Mouse (Mus musculus) neural tube, embryonic 11.5 days (tissue): Measurements from ENCODE around the gene Epn3. TPM values are rescaled to one million over a fixed set of nuclear protein-coding genes. Genes with fewer than 3 reads are reported as not detected.

Source experiments
- ATAC-seq: fragments of 200-750 bp; cut with Nextera tagmentation; 2 replicates; pipeline ENCODE4 v1.8.0; 2017; ENCODE audit warnings: moderate number of reproducible peaks, mild to moderate bottlenecking, moderate TSS enrichment, moderate library complexity; ENCODE audit not compliant: insufficient read depth, low FRiP score, low TSS enrichment
- DNase-seq: peaks from one replicate; pipeline ENCODE4 v3.0.0-alpha.2; 2015; ENCODE audit warnings: low spot score
- H3K27ac ChIP-seq: fragments of 300-500 bp; sonication (generic); 2 replicates; pipeline ENCODE4 v1.5.1; 2014; ENCODE audit warnings: low read depth, mild to moderate bottlenecking, low read length
- H3K27me3 ChIP-seq: fragments of 300-500 bp; sonication (generic); 2 replicates; pipeline ENCODE4 v1.6.1; 2014; ENCODE audit warnings: mild to moderate bottlenecking, low read length, mixed read lengths; ENCODE audit not compliant: control insufficient read depth, insufficient read depth
- H3K36me3 ChIP-seq: fragments of 300-500 bp; sonication (generic); 2 replicates; pipeline ENCODE4 v1.6.1; 2014; ENCODE audit warnings: mild to moderate bottlenecking, low read length, moderate library complexity, mixed read lengths; ENCODE audit not compliant: control insufficient read depth, insufficient read depth
- H3K4me1 ChIP-seq: fragments of 300-500 bp; sonication (generic); 2 replicates; pipeline ENCODE4 v1.6.1; 2014; ENCODE audit warnings: low read length, mixed read lengths; ENCODE audit not compliant: control insufficient read depth, insufficient read depth
- H3K4me2 ChIP-seq: fragments of 300-500 bp; sonication (generic); 2 replicates; pipeline ENCODE4 v1.6.1; 2014; ENCODE audit warnings: low read depth, mild to moderate bottlenecking, moderate library complexity
- H3K4me3 ChIP-seq: fragments of 300-500 bp; sonication (generic); 2 replicates; pipeline ENCODE4 v1.5.1; 2014; ENCODE audit warnings: low read depth, low read length
- H3K9ac ChIP-seq: fragments of 300-500 bp; sonication (generic); 2 replicates; pipeline ENCODE4 v1.6.1; 2014; ENCODE audit warnings: mild to moderate bottlenecking, low read length
- H3K9me3 ChIP-seq: fragments of 300-500 bp; sonication (generic); 2 replicates; pipeline ENCODE4 v1.6.1; 2016; ENCODE audit warnings: low read length; ENCODE audit not compliant: control insufficient read depth
- WGBS: fragments of 180-500 bp; shearing (Covaris S2); extraction: QIAGEN DNeasy Blood & Tissue Kit; methylation state at CpG from one replicate; pipeline ENCODE4 v1.1.7; 2014; 5-methylcytosine and 5-hydroxymethylcytosine counted together
- polyA plus RNA-seq: library from polyadenylated mRNA; unstranded; fragments of >200 nt; fragmentation: Nextera tagmentation; extraction: Ambion mirVana; gene quantifications from 2 replicates; pipeline ENCODE4 v1.2.1, GENCODE M21; 2014

Epn3 gene
- polyA plus RNA-seq: 0.68 and 0.72 TPM in 2 replicates

- no peaks in the 10 kb centered on the region for H3K36me3 ChIP-seq
- H3K27me3 ChIP-seq: peaks cover 8% of the 10 kb centered on the region
- DNase-seq: peak; percentile 53
- H3K27ac ChIP-seq: no peak within 1 kb of the TSS
- H3K9me3 ChIP-seq: no peaks in the 10 kb centered on the region
- 2% methylated on average over 26 of the region's 26 CpGs for WGBS
- peak within 1 kb of the TSS; percentile 16; the same call in 1 of the 2 replicates for H3K9ac ChIP-seq
- peak within 1 kb of the TSS; percentile 46 for H3K4me2 ChIP-seq
- H3K4me1 ChIP-seq: peaks cover 8% of the 10 kb centered on the region
- H3K4me3 ChIP-seq: peak within 1 kb of the TSS; percentile 21
- no peak for ATAC-seq
These were observed at the start of gene Epn3 for GRCm38 (mm10) chr11:94499661-94500152. TSS of gene Epn3 (minus strand) at chr11:94499974.

GRCm38 (mm10) chr11:94548888-94549690, 49.3 kb upstream of the Epn3 start, which contains the start of gene Rsad1:
TSS of gene Rsad1 (minus strand) at chr11:94549255.
- DNase-seq: peak; percentile 95
- H3K9me3 ChIP-seq: no peaks in the 10 kb centered on the region
- H3K4me1 ChIP-seq: peaks cover 6% of the 10 kb centered on the region
- H3K4me3 ChIP-seq: peak within 1 kb of the TSS; percentile 48
- no peaks in the 10 kb centered on the region for H3K36me3 ChIP-seq
- peak; percentile 89 for ATAC-seq
- H3K4me2 ChIP-seq: peak within 1 kb of the TSS; percentile 73
- H3K9ac ChIP-seq: peak within 1 kb of the TSS; percentile 70
- peak within 1 kb of the TSS; percentile 73 for H3K27ac ChIP-seq
- H3K27me3 ChIP-seq: no peaks in the 10 kb centered on the region
- WGBS: 5% methylated on average over 49 of the region's 49 CpGs

- no peak overlapping the region for H3K27ac ChIP-seq
- ATAC-seq: 0 out of 2 replicates have a peak, but pooled peaks have one; percentile 1
These were observed 48.4 kb upstream of the Epn3 start for GRCm38 (mm10) chr11:94548041-94548784.

GRCm38 (mm10) chr11:94547271-94547670, 47.5 kb upstream of the Epn3 start:
- DNase-seq (no peak), ATAC-seq (no peak)
- Histone ChIP-seq H3K4me3 (no peak overlapping the region), H3K27me3 (no peaks in the 10 kb centered on the region), H3K4me1 (peaks cover 6% of the 10 kb centered on the region), H3K27ac (no peak overlapping the region), H3K9me3 (no peaks in the 10 kb centered on the region), H3K9ac (no peak overlapping the region), H3K4me2 (no peak overlapping the region), H3K36me3 (no peaks in the 10 kb centered on the region)
- 88% methylated on average over 6 of the region's 6 CpGs for WGBS

More at GRCm38 (mm10) chr11:94548041-94548784, 48.4 kb upstream of the Epn3 start:
- peak overlapping the region; percentile 73 for H3K4me2 ChIP-seq
- DNase-seq: peak; percentile 46
- no peaks in the 10 kb centered on the region for H3K36me3 ChIP-seq
- WGBS: 13% methylated on average over 24 of the region's 24 CpGs
- H3K27me3 ChIP-seq: no peaks in the 10 kb centered on the region
- H3K4me3 ChIP-seq: peak overlapping the region; percentile 48
- H3K9me3 ChIP-seq: no peaks in the 10 kb centered on the region
- H3K4me1 ChIP-seq: peaks cover 6% of the 10 kb centered on the region
- H3K9ac ChIP-seq: peak overlapping the region; percentile 70

GRCm38 (mm10) chr11:94546381-94546780, 46.6 kb upstream of the Epn3 start:
- ATAC-seq (no peak), DNase-seq (no peak)
- Histone ChIP-seq H3K4me1 (peaks cover 6% of the 10 kb centered on the region), H3K9ac (no peak overlapping the region), H3K27me3 (no peaks in the 10 kb centered on the region), H3K36me3 (no peaks in the 10 kb centered on the region), H3K4me3 (no peak overlapping the region), H3K4me2 (no peak overlapping the region), H3K27ac (no peak overlapping the region), H3K9me3 (no peaks in the 10 kb centered on the region)
- 96% methylated on average over 5 of the region's 5 CpGs for WGBS

- ATAC-seq: no peak
- H3K27me3 ChIP-seq: no peaks in the 10 kb centered on the region
- no peak for DNase-seq
- WGBS: 54% methylated on average over 18 of the region's 18 CpGs
- no peak overlapping the region for H3K27ac ChIP-seq
- no peak overlapping the region for H3K4me3 ChIP-seq
- no peaks in the 10 kb centered on the region for H3K36me3 ChIP-seq
- no peak overlapping the region for H3K9ac ChIP-seq
- H3K4me1 ChIP-seq: peaks cover 6% of the 10 kb centered on the region
- H3K9me3 ChIP-seq: no peaks in the 10 kb centered on the region
- H3K4me2 ChIP-seq: 0 out of 2 replicates have a peak overlapping the region, but pooled peaks have one; percentile 15
These were observed 44.6 kb upstream of the Epn3 start for GRCm38 (mm10) chr11:94544422-94544821.

GRCm38 (mm10) chr11:94543932-94544331, 44.2 kb upstream of the Epn3 start:
- ATAC-seq: no peak

GRCm38 (mm10) chr11:94543344-94543743, 43.6 kb upstream of the Epn3 start:
- H3K4me1 ChIP-seq: peaks cover 4% of the 10 kb centered on the region
- no peak overlapping the region for H3K27ac ChIP-seq
- no peak overlapping the region for H3K9ac ChIP-seq
- DNase-seq (no peak), ATAC-seq (no peak)
- H3K4me2 ChIP-seq: no peak overlapping the region
- no peak overlapping the region for H3K4me3 ChIP-seq
- WGBS: 86% methylated on average over 12 of the region's 12 CpGs
- H3K36me3 ChIP-seq: no peaks in the 10 kb centered on the region
- no peaks in the 10 kb centered on the region for H3K9me3 ChIP-seq
- no peaks in the 10 kb centered on the region for H3K27me3 ChIP-seq

More at GRCm38 (mm10) chr11:94543932-94544331, 44.2 kb upstream of the Epn3 start:
- Histone ChIP-seq H3K4me1 (peaks cover 6% of the 10 kb centered on the region), H3K4me3 (no peak overlapping the region), H3K27me3 (no peaks in the 10 kb centered on the region), H3K27ac (no peak overlapping the region), H3K36me3 (no peaks in the 10 kb centered on the region), H3K9ac (no peak overlapping the region), H3K9me3 (no peaks in the 10 kb centered on the region), H3K4me2 (no peak overlapping the region)
- DNase-seq: peak; percentile 74
- 44% methylated on average over 9 of the region's 9 CpGs for WGBS
